In genomic region chr6:124865766-124866362, GRCm38 (mm10) we compare ENCODE assay signal across 15 mouse cellular contexts. TPM values are rescaled to one million over a fixed set of nuclear protein-coding genes. Genes with fewer than 3 reads are reported as not detected.
A peak's percentile ranks its signal among the peaks of the same experiment; 100 is the strongest.
DNase-seq lines count a peak whose midpoint lies in the region; ATAC-seq and TF ChIP-seq lines count a peak whose summit lies in the region.
"Had no signal": no experiment of that assay in that cellular context is flagged by ENCODE, and none has a peak within 500 bp of the region (broad histone marks: within the 10 kb centered on the region; RNA-seq: fewer than 3 reads in every experiment).

No protein-coding gene starts in this region.

- no peak for ATAC-seq in forebrain, embryonic 11.5 days (replicated peaks; ENCODE audit: low FRiP score)
- ATAC-seq in neural tube, embryonic 12.5 days (ENCODE audit: low FRiP score, low read depth): no peak
- no peak for ATAC-seq in limb, embryonic 11.5 days (ENCODE audit: insufficient number of reproducible peaks, low FRiP score, low TSS enrichment, low read depth)

- intact Hi-C loops in left cerebral cortex, postnatal 36 days (cut with DNase I): loop anchor here (2.0 kb wide), 1 partner anchor 131 kb away; the partner anchor contains the start of gene Pianp

- H3K27me3 ChIP-seq in forebrain, embryonic 10.5 days (ENCODE audit: poor library complexity, severe bottlenecking): peaks cover 56% of the 10 kb centered on the region
- H3K27me3 ChIP-seq in forebrain, embryonic 11.5 days (ENCODE audit: control insufficient read depth, insufficient read depth, low read length): no peaks in the 10 kb centered on the region; the same call in 1 of the 2 replicates
- H3K27me3 ChIP-seq in neural tube, embryonic 12.5 days (replicated peaks): no peaks in the 10 kb centered on the region
- peaks cover 4% of the 10 kb centered on the region; the same call in 1 of the 2 replicates for H3K27me3 ChIP-seq in limb, embryonic 11.5 days (ENCODE audit: control insufficient read depth, insufficient read depth, low read length)

- no peak for TF ChIP-seq CTCF in olfactory bulb, adult 2 months (IDR thresholded peaks at IDR 0.05; ENCODE audit: insufficient read depth, low read depth, low read length)

- H3K4me1 ChIP-seq in forebrain, embryonic 10.5 days: peaks cover 58% of the 10 kb centered on the region
- peaks cover 18% of the 10 kb centered on the region for H3K4me1 ChIP-seq in forebrain, embryonic 11.5 days (replicated peaks; ENCODE audit: control insufficient read depth, insufficient read depth, low read length)
- H3K4me1 ChIP-seq in neural tube, embryonic 12.5 days: peaks cover 46% of the 10 kb centered on the region
- H3K4me1 ChIP-seq in limb, embryonic 11.5 days (ENCODE audit: control insufficient read depth, insufficient read depth, low read length): peaks cover 24% of the 10 kb centered on the region
- H3K4me1 ChIP-seq in olfactory bulb, adult 2 months (ENCODE audit: control insufficient read depth, insufficient read depth, low read length): peaks cover 29% of the 10 kb centered on the region

- peaks cover 5% of the 10 kb centered on the region for H3K36me3 ChIP-seq in forebrain, embryonic 10.5 days (replicated peaks)
- no peaks in the 10 kb centered on the region for H3K36me3 ChIP-seq in forebrain, embryonic 11.5 days (ENCODE audit: control insufficient read depth, insufficient read depth, low read length)
- H3K36me3 ChIP-seq in neural tube, embryonic 12.5 days: no peaks in the 10 kb centered on the region
- no peaks in the 10 kb centered on the region for H3K36me3 ChIP-seq in limb, embryonic 11.5 days (ENCODE audit: control insufficient read depth, insufficient read depth, low read length)

- no peak overlapping the region for H3K9ac ChIP-seq in forebrain, embryonic 11.5 days (ENCODE audit: low read length)
- 0 out of 2 replicates have a peak overlapping the region, but pooled peaks have one; percentile 21 for H3K9ac ChIP-seq in neural tube, embryonic 12.5 days
- no peak overlapping the region for H3K9ac ChIP-seq in limb, embryonic 11.5 days (ENCODE audit: low read length)
- H3K9ac ChIP-seq: liver, embryonic 14.5 days had no signal

- TF ChIP-seq POLR2A in olfactory bulb, adult 2 months (IDR thresholded peaks at IDR 0.05; ENCODE audit: insufficient read depth, low read depth, low read length): no peak

- no peak for DNase-seq in forebrain, embryonic 10.5 days (ENCODE audit: extremely low spot score, low spot score)
- DNase-seq in forebrain, embryonic 11.5 days (ENCODE audit: low spot score): no peak
- DNase-seq in neural tube, embryonic 10.5 days (ENCODE audit: extremely low spot score, low spot score): no peak
- peak; percentile 51 for DNase-seq in limb, embryonic 11.5 days (ENCODE audit: low spot score)
- no peak for DNase-seq in left cerebral cortex, postnatal 36 days (ENCODE audit: low spot score in 2 of 2)
- DNase-seq in frontal cortex, adult 2 months (ENCODE audit: extremely low spot score in 1 of 2, low spot score in 1 of 2): no peak
- DNase-seq: heart, postnatal 14 days; layer of hippocampus, postnatal 36 days; right cerebral cortex, postnatal 25 days had no signal

- H3K4me3 ChIP-seq in forebrain, embryonic 10.5 days: no peak overlapping the region
- H3K4me3 ChIP-seq in forebrain, embryonic 11.5 days (ENCODE audit: low read depth, low read length): no peak overlapping the region
- H3K4me3 ChIP-seq in neural tube, embryonic 12.5 days: no peak overlapping the region
- no peak overlapping the region for H3K4me3 ChIP-seq in limb, embryonic 11.5 days (ENCODE audit: low read depth, low read length)
- H3K4me3 ChIP-seq in olfactory bulb, adult 2 months (ENCODE audit: insufficient read depth, low read depth, low read length): no peak overlapping the region

- WGBS in forebrain, embryonic 10.5 days: 68% methylated on average over 18 of the region's 18 CpGs
- WGBS in forebrain, embryonic 11.5 days: 66% methylated on average over 18 of the region's 18 CpGs
- 60% methylated on average over 18 of the region's 18 CpGs for WGBS in neural tube, embryonic 12.5 days
- WGBS in limb, embryonic 11.5 days: 47% methylated on average over 17 of the region's 18 CpGs
- 72% methylated on average over 18 of the region's 18 CpGs for WGBS in olfactory bulb, adult 2 months

- H3K4me2 ChIP-seq in forebrain, embryonic 11.5 days (ENCODE audit: low read depth, low read length, severe bottlenecking): no peak overlapping the region
- H3K4me2 ChIP-seq in neural tube, embryonic 12.5 days (replicated peaks): no peak overlapping the region
- no peak overlapping the region for H3K4me2 ChIP-seq in limb, embryonic 11.5 days (ENCODE audit: low read depth, severe bottlenecking)

- H3K27ac ChIP-seq in forebrain, embryonic 10.5 days: peak overlapping the region; percentile 40; the same call in 1 of the 2 replicates
- no peak overlapping the region for H3K27ac ChIP-seq in forebrain, embryonic 11.5 days (ENCODE audit: low read depth, low read length)
- no peak overlapping the region for H3K27ac ChIP-seq in neural tube, embryonic 12.5 days
- H3K27ac ChIP-seq in limb, embryonic 11.5 days (replicated peaks; ENCODE audit: low read depth, low read length): peak overlapping the region; percentile 40; the same call in 1 of the 2 replicates
- peak overlapping the region; percentile 85; the same call in 1 of the 2 replicates for H3K27ac ChIP-seq in olfactory bulb, adult 2 months (ENCODE audit: insufficient read depth, low read depth, low read length)
- H3K27ac ChIP-seq: kidney, postnatal 0 days; liver, embryonic 14.5 days; macrophage had no signal

- no peaks in the 10 kb centered on the region for H3K9me3 ChIP-seq in forebrain, embryonic 10.5 days
- no peaks in the 10 kb centered on the region for H3K9me3 ChIP-seq in forebrain, embryonic 11.5 days (ENCODE audit: control insufficient read depth, low read length)
- no peaks in the 10 kb centered on the region for H3K9me3 ChIP-seq in neural tube, embryonic 12.5 days
- no peaks in the 10 kb centered on the region for H3K9me3 ChIP-seq in limb, embryonic 11.5 days (ENCODE audit: control insufficient read depth, low read length)

RNA-seq across cellular contexts. Expression of gene Gpr162, which starts 2.1 kb away (rescaled TPM):
- polyA plus RNA-seq in forebrain, embryonic 10.5 days (2016; fragmentation: Nextera tagmentation; extraction: Ambion mirVana): 2.1 and 2.5 TPM in 2 replicates
- polyA plus RNA-seq in forebrain, embryonic 11.5 days (2014; fragmentation: Nextera tagmentation; extraction: Ambion mirVana): 2.7 and 2.8 TPM in 2 replicates
- polyA plus RNA-seq in neural tube, embryonic 12.5 days (2016; fragmentation: Nextera tagmentation; extraction: Ambion mirVana): 14.7 and 16.3 TPM in 2 replicates
- polyA plus RNA-seq in limb, embryonic 11.5 days (2014; fragmentation: Nextera tagmentation; extraction: Ambion mirVana): 0.92 and 0.98 TPM in 2 replicates
- not detected in 2 replicates for polyA plus RNA-seq in olfactory bulb, adult 2 months (2012; ENCODE audit: insufficient read depth, insufficient read length, low replicate concordance, missing spikeins)
- total RNA-seq in left cerebral cortex, postnatal 36 days (2021): 100 to 1,000 TPM; 218 to 235 TPM
- polyA plus RNA-seq in frontal cortex, adult 2 months (2012; rRNA removed): 190 and 200 TPM in 2 replicates

RNA-seq across cellular contexts. Expression of gene P3h3, which starts 8.3 kb away (rescaled TPM):
- polyA plus RNA-seq in forebrain, embryonic 10.5 days (2016; fragmentation: Nextera tagmentation; extraction: Ambion mirVana): 9.7 TPM in 2 replicates
- 17.3 and 17.8 TPM in 2 replicates for polyA plus RNA-seq in forebrain, embryonic 11.5 days (2014; fragmentation: Nextera tagmentation; extraction: Ambion mirVana)
- polyA plus RNA-seq in neural tube, embryonic 12.5 days (2016; fragmentation: Nextera tagmentation; extraction: Ambion mirVana): 27.2 and 28.4 TPM in 2 replicates
- 23.1 and 25.4 TPM in 2 replicates for polyA plus RNA-seq in limb, embryonic 11.5 days (2014; fragmentation: Nextera tagmentation; extraction: Ambion mirVana)
- polyA plus RNA-seq in olfactory bulb, adult 2 months (2012; ENCODE audit: insufficient read depth, insufficient read length, low replicate concordance, missing spikeins): not detected in 2 replicates
- 10 to 100 TPM; 12.6 to 37.2 TPM for total RNA-seq in left cerebral cortex, postnatal 36 days (2021)
- polyA plus RNA-seq in frontal cortex, adult 2 months (2012; rRNA removed): 80.2 and 83.2 TPM in 2 replicates

RNA-seq across cellular contexts. Expression of gene Cd4, which starts 22.2 kb away (rescaled TPM):
- 0.17 TPM in 1 of 2 replicates, not detected in the other for polyA plus RNA-seq in forebrain, embryonic 10.5 days (2016; fragmentation: Nextera tagmentation; extraction: Ambion mirVana)
- not detected in 2 replicates for polyA plus RNA-seq in forebrain, embryonic 11.5 days (2014; fragmentation: Nextera tagmentation; extraction: Ambion mirVana)
- polyA plus RNA-seq in neural tube, embryonic 12.5 days (2016; fragmentation: Nextera tagmentation; extraction: Ambion mirVana): 0.06 TPM in 1 of 2 replicates, not detected in the other
- polyA plus RNA-seq in limb, embryonic 11.5 days (2014; fragmentation: Nextera tagmentation; extraction: Ambion mirVana): 0.06 TPM in 1 of 2 replicates, not detected in the other
- polyA plus RNA-seq in olfactory bulb, adult 2 months (2012; ENCODE audit: insufficient read depth, insufficient read length, low replicate concordance, missing spikeins): 395 and 682 TPM in 2 replicates
- total RNA-seq in left cerebral cortex, postnatal 36 days (2021): 1 to 10 TPM; 5.4 to 5.8 TPM
- 0.64 and 1.3 TPM in 2 replicates for polyA plus RNA-seq in frontal cortex, adult 2 months (2012; rRNA removed)
- polyA plus RNA-seq: C2C12 had no signal

RNA-seq across cellular contexts. Expression of gene Gnb3, which starts 25.8 kb away (rescaled TPM):
- polyA plus RNA-seq in forebrain, embryonic 10.5 days (2016; fragmentation: Nextera tagmentation; extraction: Ambion mirVana): 0.32 and 0.42 TPM in 2 replicates
- polyA plus RNA-seq in forebrain, embryonic 11.5 days (2014; fragmentation: Nextera tagmentation; extraction: Ambion mirVana): 0.71 and 1.1 TPM in 2 replicates
- 0.50 and 0.52 TPM in 2 replicates for polyA plus RNA-seq in neural tube, embryonic 12.5 days (2016; fragmentation: Nextera tagmentation; extraction: Ambion mirVana)
- 0.40 and 0.43 TPM in 2 replicates for polyA plus RNA-seq in limb, embryonic 11.5 days (2014; fragmentation: Nextera tagmentation; extraction: Ambion mirVana)
- polyA plus RNA-seq in olfactory bulb, adult 2 months (2012; ENCODE audit: insufficient read depth, insufficient read length, low replicate concordance, missing spikeins): not detected in 2 replicates
- under 1 TPM in 1 of 2 experiments, not detected in 1; 0.30 TPM for total RNA-seq in left cerebral cortex, postnatal 36 days (2021)
- polyA plus RNA-seq in frontal cortex, adult 2 months (2012; rRNA removed): 0.50 and 0.53 TPM in 2 replicates
- polyA plus RNA-seq: C2C12, macrophage had no signal

RNA-seq across cellular contexts. Expression of gene Cdca3, which starts 36.5 kb away (rescaled TPM):
- 271 and 298 TPM in 2 replicates for polyA plus RNA-seq in forebrain, embryonic 10.5 days (2016; fragmentation: Nextera tagmentation; extraction: Ambion mirVana)
- polyA plus RNA-seq in forebrain, embryonic 11.5 days (2014; fragmentation: Nextera tagmentation; extraction: Ambion mirVana): 276 and 307 TPM in 2 replicates
- 115 and 124 TPM in 2 replicates for polyA plus RNA-seq in neural tube, embryonic 12.5 days (2016; fragmentation: Nextera tagmentation; extraction: Ambion mirVana)
- 243 and 249 TPM in 2 replicates for polyA plus RNA-seq in limb, embryonic 11.5 days (2014; fragmentation: Nextera tagmentation; extraction: Ambion mirVana)
- polyA plus RNA-seq in olfactory bulb, adult 2 months (2012; ENCODE audit: insufficient read depth, insufficient read length, low replicate concordance, missing spikeins): not detected in 2 replicates
- total RNA-seq in left cerebral cortex, postnatal 36 days (2021): 1 to 10 TPM; 1.5 to 1.8 TPM
- polyA plus RNA-seq in frontal cortex, adult 2 months (2012; rRNA removed): 2.2 and 2.8 TPM in 2 replicates

Comparison
In these comparisons a context has a peak if more than half of its experiments do, and no peak if none do; other contexts are left out.
1. H3K27ac ChIP-seq: peak in forebrain, embryonic 10.5 days (single experiment), limb, embryonic 11.5 days (single experiment) and olfactory bulb, adult 2 months (single experiment); none in forebrain, embryonic 11.5 days (single experiment) and neural tube, embryonic 12.5 days (single experiment).
2. RNA of gene Cd4, which starts 22.2 kb away (polyA plus RNA-seq): 395 to 682 TPM in olfactory bulb, adult 2 months; 0.64 to 1.3 TPM in frontal cortex, adult 2 months, not detected in forebrain, embryonic 11.5 days, 0.06 TPM in limb, embryonic 11.5 days, 0.06 TPM in neural tube, embryonic 12.5 days and 0.17 TPM in forebrain, embryonic 10.5 days; every median in the first group is over 100 times any median in the second.